Mouse (Mus musculus): ENCODE results near the gene Ptprs.

DNA sequence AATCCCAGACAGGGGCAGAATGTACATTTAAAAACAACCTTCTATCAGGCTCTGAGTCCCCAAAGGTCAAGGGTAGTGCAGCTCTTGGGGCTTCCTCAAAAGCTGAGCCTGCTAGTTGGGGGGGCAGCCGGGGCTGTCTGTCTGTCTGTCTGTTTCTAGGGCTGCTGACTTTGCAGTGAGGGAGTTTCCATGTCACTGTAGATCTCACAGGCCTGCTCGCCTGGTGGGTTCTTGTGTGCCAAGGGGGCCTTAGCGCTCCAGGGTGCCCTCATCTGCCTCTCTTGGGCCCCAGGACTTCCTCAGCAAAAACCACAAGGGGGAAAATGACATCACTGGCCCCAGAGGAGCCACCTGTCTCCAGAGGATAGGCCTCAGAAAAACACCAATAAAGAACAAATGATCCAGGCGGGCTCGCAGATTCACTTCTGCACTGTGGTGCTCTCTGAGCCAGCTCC, 32.9 kb downstream of the Ptprs start:
- TF ChIP-seq CTCF (IDR thresholded peaks at IDR 0.05; ENCODE audit: extremely low read depth, insufficient read depth, low read length) (no peak), POLR2A (IDR thresholded peaks at IDR 0.05; ENCODE audit: extremely low read depth, insufficient read depth, low read length) (no peak)

All from cortical plate, adult 2 months (tissue).